Mouse (Mus musculus): Measurements from ENCODE around the gene Lin7a.

DNA sequence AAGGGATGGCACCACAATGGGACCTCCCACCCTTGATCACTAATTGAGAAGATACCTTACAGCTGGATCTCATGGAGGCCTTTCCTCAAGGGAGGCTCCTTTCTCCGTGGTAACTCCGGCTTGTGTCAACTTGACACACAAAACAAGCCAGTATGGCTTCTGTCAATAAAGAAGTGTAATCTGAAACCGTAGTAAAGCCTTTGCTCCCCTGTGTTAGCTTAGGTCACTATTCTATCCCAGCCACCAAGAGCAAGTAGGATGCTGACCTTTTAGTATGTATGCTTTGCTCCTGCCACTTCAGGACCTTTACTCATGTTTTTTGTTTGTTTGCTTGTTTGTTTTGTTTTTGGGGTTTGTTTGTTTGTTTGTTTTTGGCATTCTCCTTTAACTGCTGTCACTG is 41.9 kb downstream of the Lin7a start:
- TF ChIP-seq CTCF (IDR thresholded peaks at IDR 0.05; ENCODE audit: low read depth, low read length) (no peak), TAL1 (conservative IDR thresholded peaks at IDR 0.05; ENCODE audit: low read depth, low read length) (no peak), GATA2 (IDR thresholded peaks at IDR 0.05; ENCODE audit: borderline replicate concordance, low read depth, low read length) (no peak), GATA1 (IDR thresholded peaks at IDR 0.05; ENCODE audit: borderline replicate concordance, low read length) (no peak)

Data from G1E (cell line).